Mouse (Mus musculus): Measurements from ENCODE around the gene Tbc1d24.
A peak's percentile ranks its signal among the peaks of the same experiment; 100 is the strongest.

- peak; percentile 46 for TF ChIP-seq CTCF (IDR thresholded peaks at IDR 0.05; ENCODE audit: extremely low read depth, insufficient read depth, low read length)
- TF ChIP-seq POLR2A (IDR thresholded peaks at IDR 0.05; ENCODE audit: extremely low read depth, insufficient read depth, low read length): no peak
Measured at GRCm38 (mm10) chr17:24212441-24213018, 7.2 kb upstream of the Tbc1d24 start.

Measured in cortical plate, adult 2 months (tissue).